Mouse (Mus musculus): ENCODE results near the gene Krtap17-1.

Gene Krtap17-1

GRCm38 (mm10) chr11:99993620-99994383 is at the start of gene Krtap17-1:
Gene Krtap17-1 (minus strand): TSS chr11:99993994.
- no peak for DNase-seq

- no peak for DNase-seq
Observed at GRCm38 (mm10) chr11:100041454-100041853, 47.7 kb upstream of the Krtap17-1 start, which contains the start of gene Krt34. Gene Krt34 (minus strand): TSS chr11:100041554.

GRCm38 (mm10) chr11:100029768-100030167 is 36.0 kb upstream of the Krtap17-1 start, which contains the start of gene Krt33b:
Gene Krt33b (minus strand): TSS chr11:100029868.
- no peak for DNase-seq

- DNase-seq, result no peak
Observed at GRCm38 (mm10) chr11:100021438-100021837, 27.6 kb upstream of the Krtap17-1 start.

GRCm38 (mm10) chr11:100019466-100019865 is 25.7 kb upstream of the Krtap17-1 start:
- DNase-seq, result no peak

GRCm38 (mm10) chr11:100016112-100016511 is 22.3 kb upstream of the Krtap17-1 start, which contains the start of gene Krt33a:
Gene Krt33a (minus strand): TSS chr11:100016212.
- DNase-seq, result no peak

GRCm38 (mm10) chr11:100013691-100014171 is 19.9 kb upstream of the Krtap17-1 start:
- no peak for DNase-seq

- no peak for DNase-seq
Observed at GRCm38 (mm10) chr11:100010682-100011081, 16.9 kb upstream of the Krtap17-1 start.

GRCm38 (mm10) chr11:100008336-100008735 is 14.5 kb upstream of the Krtap17-1 start:
- DNase-seq, result no peak

GRCm38 (mm10) chr11:100006624-100007023 is 12.8 kb upstream of the Krtap17-1 start:
- DNase-seq, result no peak

GRCm38 (mm10) chr11:100005905-100006304 is 12.1 kb upstream of the Krtap17-1 start:
- no peak for DNase-seq

- DNase-seq, result no peak
Observed at GRCm38 (mm10) chr11:100004846-100005245, 11.1 kb upstream of the Krtap17-1 start.

- DNase-seq, result no peak
Observed at GRCm38 (mm10) chr11:99999091-99999490, 5.3 kb upstream of the Krtap17-1 start.

GRCm38 (mm10) chr11:99994384-99994661 is 529 bp upstream of the Krtap17-1 start:
- DNase-seq, result no peak

GRCm38 (mm10) chr11:99990571-99990970 is 3.2 kb downstream of the Krtap17-1 start:
- no peak for DNase-seq

- DNase-seq, result no peak
Observed at GRCm38 (mm10) chr11:99989881-99990405, 3.9 kb downstream of the Krtap17-1 start.

- DNase-seq, result no peak
Observed at GRCm38 (mm10) chr11:99988530-99988929, 5.3 kb downstream of the Krtap17-1 start.

- no peak for DNase-seq
Observed at GRCm38 (mm10) chr11:99986180-99986647, 7.6 kb downstream of the Krtap17-1 start, which contains the start of gene Krtap16-1. Gene Krtap16-1 (minus strand): TSS chr11:99986597.

- DNase-seq, result peak; percentile 96
Observed at GRCm38 (mm10) chr11:99985291-99986092, 8.3 kb downstream of the Krtap17-1 start.

GRCm38 (mm10) chr11:99983442-99983841 is 10.4 kb downstream of the Krtap17-1 start:
- no peak for DNase-seq

GRCm38 (mm10) chr11:99982731-99983130 is 11.1 kb downstream of the Krtap17-1 start:
- no peak for DNase-seq

- no peak for DNase-seq
Observed at GRCm38 (mm10) chr11:99978953-99979352, 14.8 kb downstream of the Krtap17-1 start, which contains the start of gene Krtap29-1. Gene Krtap29-1 (minus strand): TSS chr11:99979053.

- DNase-seq, result no peak
Observed at GRCm38 (mm10) chr11:99965961-99966360, 27.8 kb downstream of the Krtap17-1 start.
